Mouse (Mus musculus): ENCODE measurements at regions not wholly inside any gene's neighbourhood (a gene's known extent, or its start where the extent isn't known, plus 50 kb on each side); places are given as distances from the start of the nearest gene placed in this dataset.

GRCm38 (mm10) chr1:108132006-108132405 lies 542.2 kb downstream of the Serpinb8 start:
- no peak for TF ChIP-seq CTCF (IDR thresholded peaks at IDR 0.05; ENCODE audit: borderline replicate concordance, insufficient read depth, low read depth, low read length)
- no peak for TF ChIP-seq POLR2A (IDR thresholded peaks at IDR 0.05; ENCODE audit: borderline replicate concordance, insufficient read depth, low read length)

Measured in cerebellum, adult 2 months (tissue).